Mouse (Mus musculus) layer of hippocampus, adult 9-10 months (tissue): ENCODE results near the gene Far2.
A peak's percentile ranks its signal among the peaks of the same experiment; 100 is the strongest.
"Not testable (repeated sequence)": the region's sequence is repeated elsewhere in the genome, so short reads cannot be mapped to it uniquely, and the experiment has no call there.

Experiments
- DNase-seq: peaks from one replicate; pipeline ENCODE4 v3.0.0; 2022; ENCODE audit warnings: low spot score

Far2 gene

GRCm38 (mm10) chr6:148117696-148118095 lies 70.6 kb downstream of the Far2 start:
- no peak for DNase-seq

DNA sequence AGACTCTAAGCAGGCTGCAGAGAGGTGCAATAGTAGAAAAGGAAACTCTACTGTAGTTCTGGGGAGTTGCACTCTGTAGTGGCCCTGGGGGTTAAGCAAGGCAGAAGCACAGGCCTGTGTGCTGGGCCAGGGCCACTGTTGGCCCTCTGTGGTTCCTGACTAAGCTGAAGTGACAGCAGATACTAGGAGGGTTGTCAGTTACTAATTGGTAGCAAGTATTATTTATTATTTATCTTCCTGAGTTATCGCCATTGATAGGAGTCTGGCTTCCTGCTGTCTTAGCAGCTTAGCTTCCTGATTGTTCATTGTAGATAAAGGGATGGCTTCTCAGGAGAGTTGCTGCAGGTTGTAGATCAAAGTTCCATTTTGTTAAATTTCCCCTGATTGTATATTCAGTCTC lies 73.6 kb downstream of the Far2 start:
- DNase-seq = no peak

DNA sequence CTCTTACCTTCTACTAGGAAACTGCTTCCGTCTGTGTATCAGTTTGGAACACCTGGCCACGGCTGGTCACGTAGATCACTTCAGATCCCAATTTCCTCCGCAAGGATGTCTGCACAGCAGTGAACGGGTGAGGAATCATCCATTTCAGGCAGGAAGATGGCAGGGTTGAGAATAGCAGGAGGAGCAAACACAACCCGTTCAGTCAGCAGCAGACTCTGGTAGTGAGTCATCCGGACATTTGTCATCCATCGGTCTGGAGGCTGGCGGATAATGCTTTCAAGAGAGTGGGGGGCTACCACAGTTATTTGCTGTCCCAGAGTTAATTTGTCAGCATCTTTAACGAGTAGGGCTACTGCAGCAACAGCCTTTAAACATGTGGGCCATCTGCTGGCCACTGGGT lies 79.8 kb downstream of the Far2 start:
- not testable (repeated sequence) for DNase-seq

DNA sequence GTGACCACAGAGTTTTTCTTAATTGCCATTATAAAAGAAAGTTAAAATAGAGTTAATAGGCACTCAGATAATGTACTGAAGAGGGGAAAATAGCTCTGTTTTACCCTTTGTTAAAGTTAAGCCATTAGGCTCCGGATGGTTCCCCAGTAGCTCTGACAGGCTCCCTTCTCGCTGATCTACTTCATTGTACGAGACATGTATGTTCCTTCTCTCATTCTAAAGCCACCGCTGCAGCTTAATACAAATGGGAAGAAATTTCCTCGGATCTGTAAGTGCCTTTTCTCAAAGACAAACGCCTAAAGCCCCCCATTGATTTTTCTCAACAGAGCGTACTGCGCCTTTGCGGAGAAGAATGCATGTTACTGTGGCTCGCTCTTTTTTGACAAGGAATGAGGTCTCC lies 85.3 kb downstream of the Far2 start:
- DNase-seq = no peak

GRCm38 (mm10) chr6:148133536-148133935 lies 86.5 kb downstream of the Far2 start:
- no peak for DNase-seq

GRCm38 (mm10) chr6:148135769-148136382 lies 88.8 kb downstream of the Far2 start:
- DNase-seq = peak; percentile 71

DNA sequence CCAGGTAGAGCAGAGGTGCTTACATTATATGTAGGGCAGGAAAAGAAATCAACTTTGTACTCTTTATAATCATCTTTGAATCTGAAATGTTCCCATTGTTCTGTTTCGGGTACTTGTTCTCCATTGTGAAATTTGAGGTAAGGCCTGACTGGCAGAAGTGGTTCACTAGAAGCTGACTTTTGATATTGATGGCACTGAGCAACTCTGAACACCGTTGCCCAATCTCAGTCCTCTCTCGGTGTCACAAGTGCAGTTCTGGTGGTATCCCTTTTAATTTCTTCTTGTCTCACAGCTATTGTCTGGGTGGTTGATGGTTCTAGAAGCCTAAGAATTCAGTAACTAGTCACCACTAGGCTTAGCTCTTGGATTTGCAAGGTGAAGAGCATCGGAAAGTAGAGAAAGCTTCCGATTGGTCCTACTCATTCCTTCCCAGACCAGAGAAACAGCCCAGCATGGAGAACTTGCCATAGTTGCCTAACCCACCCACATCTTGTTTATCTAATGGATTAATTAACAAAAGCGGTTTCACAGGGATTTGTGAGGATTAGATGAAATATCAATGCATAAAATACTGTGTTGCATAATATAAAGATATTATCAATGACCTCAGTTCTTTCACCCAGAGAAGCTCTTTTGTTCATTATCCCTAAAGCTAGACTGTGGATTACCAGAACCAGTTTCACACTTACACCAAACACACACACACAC lies 92.4 kb downstream of the Far2 start:
- DNase-seq = no peak

GRCm38 (mm10) chr6:148141874-148142273 lies 94.8 kb downstream of the Far2 start:
- no peak for DNase-seq

DNA sequence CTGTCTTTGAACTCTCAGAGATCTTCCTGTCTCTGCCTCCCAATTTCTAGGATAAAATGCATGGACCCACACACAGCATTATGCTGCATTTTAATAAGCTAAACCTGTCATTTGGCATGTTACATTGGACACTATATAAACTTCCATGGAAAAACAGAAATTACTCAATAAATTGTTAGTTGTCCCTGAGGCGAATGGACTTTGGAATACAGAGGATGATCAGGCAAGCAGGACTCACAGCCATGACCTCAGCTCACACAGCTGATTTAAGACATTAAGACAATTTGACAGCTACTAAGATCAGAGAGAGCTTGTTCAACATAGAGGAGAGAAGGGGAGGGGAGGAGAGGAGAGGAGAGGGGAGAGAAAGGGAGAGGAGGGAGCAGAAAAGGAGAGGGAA lies 95.4 kb downstream of the Far2 start:
- DNase-seq = no peak

DNA sequence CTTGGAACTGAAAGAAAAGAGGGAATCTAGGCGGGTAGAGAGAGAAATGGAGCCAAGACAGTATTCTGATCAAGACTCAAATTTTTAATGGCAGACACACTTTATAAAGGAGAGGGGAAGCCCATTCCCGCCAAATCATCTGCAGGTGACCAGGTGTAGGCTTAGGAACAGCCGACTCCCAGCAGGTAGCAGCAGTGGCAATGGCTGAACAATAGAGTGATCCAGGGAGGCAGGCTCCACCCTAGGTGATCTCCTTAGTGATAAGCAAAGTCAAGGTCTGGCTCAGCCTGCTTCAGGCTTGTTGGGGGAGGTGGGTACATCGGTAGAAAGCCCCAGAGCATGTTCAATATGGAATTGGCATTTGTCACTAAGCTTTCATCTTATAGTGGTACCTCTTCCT lies 105.2 kb downstream of the Far2 start:
- not testable (repeated sequence) for DNase-seq

- DNase-seq = no peak
These were observed 125.8 kb downstream of the Far2 start for GRCm38 (mm10) chr6:148172904-148173303.

DNA sequence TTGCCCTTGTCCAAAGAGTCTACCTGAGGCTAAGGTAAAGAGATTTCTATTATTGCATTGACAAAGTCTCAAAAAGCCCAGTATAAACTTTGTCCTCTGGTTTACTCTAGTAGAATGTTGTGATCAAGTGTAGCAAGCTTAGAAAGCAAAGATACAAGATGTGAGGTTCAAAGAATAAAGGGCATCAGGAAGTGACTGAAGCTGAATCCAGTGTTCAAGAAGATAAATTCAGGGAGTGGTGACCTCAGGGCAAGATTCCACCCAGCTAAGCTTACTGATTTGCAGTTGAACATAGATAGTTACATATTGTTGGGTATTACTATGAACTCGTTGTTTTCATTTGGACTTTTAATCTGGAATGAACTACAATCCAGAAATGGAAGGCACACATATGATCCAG lies 138.6 kb downstream of the Far2 start:
- DNase-seq = no peak

- DNase-seq = no peak
These were observed 147.1 kb downstream of the Far2 start for GRCm38 (mm10) chr6:148193972-148194701.

DNA sequence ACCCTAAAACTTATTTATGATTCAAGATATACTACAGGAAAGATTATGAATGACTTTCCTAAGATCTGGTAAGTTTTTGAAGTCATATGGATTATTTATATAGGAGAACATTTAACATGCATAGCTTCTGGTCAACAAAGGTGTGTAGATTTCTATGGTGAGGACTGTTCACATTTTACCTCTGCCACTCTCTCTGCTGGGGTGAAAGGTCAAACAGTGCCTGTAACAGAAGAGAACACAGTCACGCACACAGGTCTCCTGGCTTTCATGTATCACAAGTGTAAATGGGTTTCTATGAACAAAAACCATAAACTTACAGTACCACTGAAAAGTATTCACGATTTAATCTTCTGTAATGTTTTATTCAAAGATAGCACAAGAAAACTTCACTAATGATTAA lies 152.1 kb downstream of the Far2 start:
- no peak for DNase-seq

DNA sequence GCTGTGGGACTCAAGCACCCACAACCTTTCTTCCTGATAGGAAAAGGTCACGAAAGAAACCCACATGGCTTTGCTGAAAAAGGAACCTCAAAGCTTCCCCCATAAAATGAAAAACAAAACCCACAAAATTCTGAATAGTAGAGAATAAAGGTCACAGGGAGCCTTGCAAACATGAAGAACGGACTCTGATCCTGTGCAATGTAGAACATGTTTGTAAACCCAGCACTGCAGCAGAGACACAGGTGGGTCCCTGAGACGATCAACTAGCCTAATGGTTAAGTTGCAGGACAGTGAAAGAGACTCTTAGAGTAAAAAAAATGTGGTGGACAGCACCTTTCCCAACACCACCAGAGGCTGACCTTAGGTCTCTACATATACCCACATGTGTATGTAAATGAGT lies 152.7 kb downstream of the Far2 start:
- no peak for DNase-seq

DNA sequence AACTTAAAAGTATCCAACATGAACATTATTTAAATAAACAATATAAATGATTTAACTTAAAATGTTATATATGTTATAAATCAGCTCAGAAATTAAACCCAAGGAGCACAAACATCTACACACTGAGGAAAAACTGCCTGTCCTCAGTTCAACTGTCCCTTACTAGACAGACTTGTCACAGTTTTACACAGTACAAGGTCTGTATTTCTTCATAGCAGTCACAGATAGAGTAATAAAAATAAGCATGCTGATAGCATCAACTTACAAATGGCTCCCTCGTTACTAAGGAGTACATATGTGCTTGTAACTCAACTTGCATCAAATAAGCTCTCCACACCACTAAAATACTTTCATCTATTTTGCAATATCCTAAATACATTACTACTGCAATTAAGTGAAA lies 158.1 kb downstream of the Far2 start:
- DNase-seq = no peak

DNA sequence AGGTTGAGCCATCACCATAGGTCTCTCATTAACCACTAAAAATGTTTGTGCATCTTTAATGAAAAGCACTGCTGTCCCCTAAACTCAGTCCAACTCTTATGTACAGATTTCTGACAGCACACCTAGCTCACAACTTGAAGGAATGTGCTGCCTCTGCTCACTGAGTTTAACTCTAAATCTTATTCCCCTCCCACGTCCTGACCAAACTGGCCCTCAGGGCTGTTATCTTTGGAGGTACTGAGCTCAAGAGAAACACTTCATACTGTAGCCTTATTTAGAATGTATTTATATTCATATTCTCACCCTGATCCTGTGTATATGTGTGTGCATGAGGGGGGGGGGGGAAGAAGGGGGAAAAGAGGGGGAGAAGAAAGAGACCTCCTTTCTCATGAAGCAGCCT lies 160.5 kb downstream of the Far2 start:
- no peak for DNase-seq

DNA sequence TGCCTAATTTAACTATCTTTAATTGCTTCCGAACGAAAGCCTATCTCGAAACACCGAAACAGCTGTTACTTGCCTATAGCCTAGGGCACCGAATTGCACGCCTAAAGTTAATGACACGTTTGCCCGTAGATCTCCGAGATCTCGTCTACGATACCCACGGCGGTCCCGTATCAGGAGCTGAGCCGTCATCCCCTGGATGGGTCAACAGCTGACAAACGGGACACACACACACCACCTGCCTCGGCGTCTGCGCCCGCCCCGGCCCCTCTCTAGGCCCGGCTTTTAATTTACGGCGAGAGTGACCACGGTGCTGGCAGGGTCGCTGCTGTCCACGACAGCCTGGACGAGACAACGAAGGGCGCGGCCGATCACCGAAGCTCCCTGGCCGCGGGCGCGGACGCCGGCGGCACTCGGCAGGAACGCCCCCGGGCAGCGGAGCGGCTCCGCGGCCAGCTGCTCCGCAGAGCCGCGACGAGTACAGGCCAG lies 164.4 kb downstream of the Far2 start:
- DNase-seq = no peak

DNA sequence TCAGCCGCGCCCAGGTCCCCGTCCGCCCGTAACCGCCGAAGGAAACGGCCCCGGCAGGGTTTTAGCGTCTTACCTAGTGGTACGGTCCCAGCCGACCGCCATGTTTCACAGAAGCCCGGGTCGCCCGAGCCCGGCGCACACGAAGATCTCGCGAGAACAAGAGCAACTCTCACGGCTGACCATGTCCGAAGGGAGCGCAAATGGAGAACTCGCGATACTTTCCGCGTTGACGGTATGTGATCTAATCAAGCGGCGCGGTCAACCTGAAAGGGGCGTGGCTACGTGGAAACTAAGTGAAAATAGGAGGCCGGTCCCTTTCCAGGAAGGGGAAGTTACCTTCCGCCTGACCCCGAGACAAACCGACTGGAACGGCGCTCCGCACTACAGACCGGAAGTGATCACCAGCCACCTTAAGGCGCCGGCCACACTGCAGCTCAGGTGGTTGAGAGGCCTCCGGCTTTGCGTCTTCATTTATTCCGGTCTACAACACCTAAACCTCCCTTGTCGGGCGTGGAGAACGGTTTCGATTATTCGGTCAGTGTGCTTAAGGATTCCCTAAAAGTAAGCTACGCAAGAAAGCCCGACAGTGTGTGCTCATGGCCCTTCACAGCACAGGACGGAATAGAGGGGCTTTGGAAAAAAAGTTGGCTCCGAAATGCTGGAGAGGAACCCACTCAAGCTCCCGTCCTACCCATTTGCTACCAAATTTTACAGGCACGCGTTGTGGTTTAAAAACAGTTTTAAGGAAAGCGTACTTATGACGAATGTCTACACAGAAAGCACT lies 165.0 kb downstream of the Far2 start, which contains the start of gene Ergic2:
Gene Ergic2 (minus strand): TSS at position 478 of the 784 bp plus-strand sequence.
- DNase-seq = peak; percentile 98

GRCm38 (mm10) chr6:148214765-148215164 lies 167.7 kb downstream of the Far2 start:
- DNase-seq = peak; percentile 54

GRCm38 (mm10) chr6:148216752-148217151 lies 169.7 kb downstream of the Far2 start:
- DNase-seq = no peak
